Mouse (Mus musculus) midbrain, embryonic 15.5 days (tissue): ENCODE results near the gene Gss. TPM values are rescaled to one million over a fixed set of nuclear protein-coding genes. Genes with fewer than 3 reads are reported as not detected.

Source experiments
- ATAC-seq: fragments of 200-750 bp; cut with Nextera tagmentation; replicated peaks from 2 replicates; pipeline ENCODE4 v1.8.0; 2017; ENCODE audit warnings: moderate TSS enrichment
- H3K27ac ChIP-seq: fragments of 300-500 bp; sonication (generic); 2 replicates; pipeline ENCODE4 v1.5.1; 2015; ENCODE audit warnings: mild to moderate bottlenecking, inconsistent platforms
- H3K27me3 ChIP-seq: fragments of 300-500 bp; sonication (generic); replicated peaks from 2 replicates; pipeline ENCODE4 v1.6.1; 2015; ENCODE audit warnings: inconsistent platforms
- H3K36me3 ChIP-seq: fragments of 300-500 bp; sonication (generic); replicated peaks from 2 replicates; pipeline ENCODE4 v1.6.1; 2015; ENCODE audit warnings: inconsistent platforms
- H3K4me1 ChIP-seq: fragments of 300-500 bp; sonication (generic); 2 replicates; pipeline ENCODE4 v1.6.1; 2015; ENCODE audit warnings: inconsistent platforms
- H3K4me2 ChIP-seq: fragments of 300-500 bp; sonication (generic); 2 replicates; pipeline ENCODE4 v1.6.1; 2015; ENCODE audit warnings: inconsistent platforms, mild to moderate bottlenecking, moderate library complexity
- H3K4me3 ChIP-seq: fragments of 300-500 bp; sonication (generic); 2 replicates; pipeline ENCODE4 v1.5.1; 2015; ENCODE audit warnings: mild to moderate bottlenecking, inconsistent platforms
- H3K9ac ChIP-seq: fragments of 300-500 bp; sonication (generic); 2 replicates; pipeline ENCODE4 v1.6.1; 2015; ENCODE audit warnings: mild to moderate bottlenecking, inconsistent platforms
- H3K9me3 ChIP-seq: fragments of 300-500 bp; sonication (generic); 2 replicates; pipeline ENCODE4 v1.6.1; 2016; ENCODE audit warnings: inconsistent platforms
- WGBS: fragments of 180-500 bp; shearing (Covaris S2); methylation state at CpG from one replicate; pipeline ENCODE4 v1.1.7; 2015; ENCODE audit warnings: mixed read lengths; 5-methylcytosine and 5-hydroxymethylcytosine counted together
- microRNA counts: library from miRNA; unstranded; fragments of <30 nt; microRNA quantifications from one replicate; lab custom pipeline; 2016
- microRNA-seq: library from miRNA; unstranded; fragments of <30 nt; microRNA quantifications from one replicate; pipeline ENCODE4, GENCODE M21; 2016
- polyA plus RNA-seq: library from polyadenylated mRNA; unstranded; fragments of >200 nt; fragmentation: Nextera tagmentation; extraction: Ambion mirVana; gene quantifications from 2 replicates; pipeline ENCODE4 v1.2.1, GENCODE M21; 2015

Gss gene
- polyA plus RNA-seq, 1 experiment from 2014 or later = 16.3 TPM

GRCm38 (mm10) chr2:155523706-155524105 lies 68.9 kb downstream of the Gss start:
- WGBS = 65% methylated on average over 5 of the region's 5 CpGs
- 0 out of 2 replicates have a peak, but pooled peaks cover 4% of the 10 kb centered on the region for H3K4me1 ChIP-seq
- no peak overlapping the region for H3K4me2 ChIP-seq
- H3K36me3 ChIP-seq = no peaks in the 10 kb centered on the region
- no peak overlapping the region for H3K4me3 ChIP-seq
- no peak overlapping the region for H3K27ac ChIP-seq
- no peak overlapping the region for H3K9ac ChIP-seq
- no peak for ATAC-seq
- no peaks in the 10 kb centered on the region for H3K27me3 ChIP-seq
- H3K9me3 ChIP-seq = no peaks in the 10 kb centered on the region

GRCm38 (mm10) chr2:155518531-155519270 lies 73.9 kb downstream of the Gss start:
- Histone ChIP-seq H3K4me1 (peaks cover 25% of the 10 kb centered on the region), H3K27me3 (no peaks in the 10 kb centered on the region), H3K4me3 (peak overlapping the region; percentile 83), H3K4me2 (peak overlapping the region; percentile 57), H3K9ac (peak overlapping the region; percentile 64), H3K36me3 (no peaks in the 10 kb centered on the region), H3K27ac (peak overlapping the region; percentile 90), H3K9me3 (no peaks in the 10 kb centered on the region)
- 24% methylated on average over 18 of the region's 18 CpGs for WGBS
- no peak for ATAC-seq

- H3K27ac ChIP-seq = peak within 1 kb of the TSS; percentile 90
- H3K36me3 ChIP-seq = no peaks in the 10 kb centered on the region
- ATAC-seq = peak; percentile 98
- H3K4me1 ChIP-seq = peaks cover 35% of the 10 kb centered on the region
- H3K27me3 ChIP-seq = no peaks in the 10 kb centered on the region
- WGBS = 3% methylated on average over 70 of the region's 70 CpGs
- peak within 1 kb of the TSS; percentile 64 for H3K9ac ChIP-seq
- H3K4me3 ChIP-seq = peak within 1 kb of the TSS; percentile 83
- no peaks in the 10 kb centered on the region for H3K9me3 ChIP-seq
- peak within 1 kb of the TSS; percentile 57 for H3K4me2 ChIP-seq
Observed at GRCm38 (mm10) chr2:155517455-155518423, 74.9 kb downstream of the Gss start, which contains the start of the genes Acss2 and Ggt7. Acss2 (plus strand) TSS chr2:155517948. Ggt7 (minus strand) TSS chr2:155518237.

DNA sequence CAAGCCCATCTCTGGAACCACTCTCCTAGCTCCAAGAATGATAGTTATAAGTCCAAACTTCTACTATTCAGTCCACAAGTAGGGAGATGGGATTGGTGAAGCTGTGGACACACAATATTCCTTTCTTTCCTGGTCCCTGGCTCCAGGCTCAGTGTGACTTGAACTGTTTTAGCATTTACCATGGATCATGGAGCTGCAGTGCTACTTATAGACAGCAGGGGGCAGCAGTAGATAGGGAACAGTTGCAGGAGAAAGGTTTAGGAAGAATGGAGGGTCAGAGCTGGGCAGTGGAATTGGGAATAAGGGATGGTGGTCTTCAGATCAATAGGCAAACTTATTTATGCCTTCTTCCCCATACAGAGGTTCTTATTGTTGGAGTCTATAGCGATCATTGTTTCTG lies 76.7 kb downstream of the Gss start:
- 3% methylated on average over 1 of the region's 1 CpGs for WGBS
- Histone ChIP-seq H3K4me2 (no peak overlapping the region), H3K27ac (no peak overlapping the region), H3K9me3 (no peaks in the 10 kb centered on the region), H3K9ac (no peak overlapping the region), H3K36me3 (no peaks in the 10 kb centered on the region), H3K4me1 (peaks cover 43% of the 10 kb centered on the region), H3K4me3 (no peak overlapping the region), H3K27me3 (no peaks in the 10 kb centered on the region)
- no peak for ATAC-seq

DNA sequence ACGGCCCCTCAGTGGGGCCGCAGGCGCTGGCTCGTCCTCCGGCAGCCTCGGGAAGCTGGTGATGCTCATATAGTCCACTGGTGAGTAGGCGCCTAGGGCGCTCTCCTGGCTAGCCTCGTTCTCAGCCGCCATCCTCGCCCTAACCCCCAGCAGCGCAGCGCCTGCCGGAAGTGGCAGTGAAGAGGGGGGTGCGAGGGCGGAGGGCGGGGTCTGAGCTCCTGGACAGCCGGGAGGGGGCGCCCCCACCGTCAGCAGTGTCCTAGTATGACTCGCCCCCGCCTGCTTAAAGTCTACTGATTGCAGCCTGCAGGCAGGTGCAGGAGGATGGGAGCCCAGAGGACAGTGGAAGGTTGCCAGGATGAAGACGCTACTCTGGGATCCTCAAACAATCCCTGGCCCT lies 77.9 kb downstream of the Gss start:
- WGBS = under 1% methylated on average over 23 of the region's 23 CpGs
- peak; percentile 45 for ATAC-seq
- Histone ChIP-seq H3K36me3 (no peaks in the 10 kb centered on the region), H3K9me3 (no peaks in the 10 kb centered on the region), H3K9ac (peak overlapping the region; percentile 79), H3K27me3 (no peaks in the 10 kb centered on the region), H3K27ac (peak overlapping the region; percentile 80), H3K4me1 (peaks cover 43% of the 10 kb centered on the region), H3K4me2 (peak overlapping the region; percentile 68), H3K4me3 (peak overlapping the region; percentile 58)

DNA sequence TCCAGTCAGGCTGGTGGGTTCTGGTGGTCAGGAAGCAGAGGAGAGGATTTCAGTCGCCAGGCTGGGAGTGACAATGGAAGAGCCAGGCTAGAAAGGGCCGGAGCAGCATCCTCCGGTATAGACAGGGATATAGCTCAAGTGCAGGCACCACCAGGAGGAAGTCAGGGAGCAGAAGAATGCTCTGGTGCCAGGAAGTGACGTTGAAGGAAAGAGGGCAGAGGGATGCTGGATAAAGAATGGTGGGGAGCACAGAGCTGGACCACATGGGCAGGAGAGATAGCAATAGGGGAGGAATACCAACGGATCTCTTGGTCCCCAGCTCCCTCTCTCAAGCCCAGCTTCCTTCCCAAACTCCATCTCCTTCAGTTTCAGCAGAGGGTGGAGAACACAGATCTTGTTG lies 79.1 kb downstream of the Gss start:
- H3K36me3 ChIP-seq = no peaks in the 10 kb centered on the region
- ATAC-seq = no peak
- 61% methylated on average over 5 of the region's 5 CpGs for WGBS
- no peaks in the 10 kb centered on the region for H3K27me3 ChIP-seq
- peaks cover 37% of the 10 kb centered on the region for H3K4me1 ChIP-seq
- H3K4me2 ChIP-seq = peak overlapping the region; percentile 68
- H3K27ac ChIP-seq = peak overlapping the region; percentile 80; the same call in 1 of the 2 replicates
- peak overlapping the region; percentile 79 for H3K9ac ChIP-seq
- H3K4me3 ChIP-seq = peak overlapping the region; percentile 58
- no peaks in the 10 kb centered on the region for H3K9me3 ChIP-seq

MicroRNAs within 50 kb of the gene (microRNA counts, 519-probe panel; counts per million panel counts)
- microRNA mmu-miR-499 (lab: Ali Mortazavi, UCI) = not detected

Small RNAs within 50 kb of the gene (microRNA-seq; reads per million reads assigned to microRNA genes)
- 7.2 reads per million, percentile 28 among the genes with 10 or more reads in this experiment for gene Mir499

Other genes with a start within 250 kb of the Gss start
- 62.0 and 63.8 TPM in 2 replicates for gene Pigu, start 235.4 kb downstream of the Gss start, polyA plus RNA-seq
- 105 and 114 TPM in 2 replicates for gene Trp53inp2, start 211.8 kb downstream of the Gss start, polyA plus RNA-seq
- 26.1 and 28.9 TPM in 2 replicates for gene Ncoa6, start 118.9 kb downstream of the Gss start, polyA plus RNA-seq
- 28.0 and 28.9 TPM in 2 replicates for gene Acss2, start 74.9 kb downstream of the Gss start, polyA plus RNA-seq
- gene Ggt7, start 74.6 kb downstream of the Gss start, polyA plus RNA-seq = 79.4 and 81.0 TPM in 2 replicates
- gene Myh7b, start 18.4 kb upstream of the Gss start, polyA plus RNA-seq = 0.64 and 1.2 TPM in 2 replicates
- gene Trpc4ap, start 99.6 kb upstream of the Gss start, polyA plus RNA-seq = 165 and 166 TPM in 2 replicates
- 51.0 and 52.7 TPM in 2 replicates for gene Edem2, start 136.7 kb upstream of the Gss start, polyA plus RNA-seq
- not detected in 2 replicates for gene Gm17581, start 143.1 kb upstream of the Gss start, polyA plus RNA-seq
- gene Procr, start 158.3 kb upstream of the Gss start, polyA plus RNA-seq = 2.3 and 3.2 TPM in 2 replicates
- gene Mmp24, start 182.5 kb upstream of the Gss start, polyA plus RNA-seq = 19.3 and 21.6 TPM in 2 replicates
- gene BC029722, start 226.6 kb upstream of the Gss start, polyA plus RNA-seq = 39.5 and 40.2 TPM in 2 replicates
- gene Eif6, start 234.1 kb upstream of the Gss start, polyA plus RNA-seq = 140 and 156 TPM in 2 replicates
- gene Fam83c, start 242.0 kb upstream of the Gss start, polyA plus RNA-seq = 0.54 and 0.60 TPM in 2 replicates